Mouse (Mus musculus) spleen, postnatal 10 days (tissue): ENCODE measurements around the gene Zfp128.
"Not testable (repeated sequence)": the region's sequence is repeated elsewhere in the genome, so short reads cannot be mapped to it uniquely, and the experiment has no call there.

Experiments used
- DNase-seq, 2 experiments: peaks; one replicate each; pipeline ENCODE4 v3.0.0; 2021 to 2022; ENCODE audit warnings: low spot score in 2 of 2

Gene Zfp128

DNA sequence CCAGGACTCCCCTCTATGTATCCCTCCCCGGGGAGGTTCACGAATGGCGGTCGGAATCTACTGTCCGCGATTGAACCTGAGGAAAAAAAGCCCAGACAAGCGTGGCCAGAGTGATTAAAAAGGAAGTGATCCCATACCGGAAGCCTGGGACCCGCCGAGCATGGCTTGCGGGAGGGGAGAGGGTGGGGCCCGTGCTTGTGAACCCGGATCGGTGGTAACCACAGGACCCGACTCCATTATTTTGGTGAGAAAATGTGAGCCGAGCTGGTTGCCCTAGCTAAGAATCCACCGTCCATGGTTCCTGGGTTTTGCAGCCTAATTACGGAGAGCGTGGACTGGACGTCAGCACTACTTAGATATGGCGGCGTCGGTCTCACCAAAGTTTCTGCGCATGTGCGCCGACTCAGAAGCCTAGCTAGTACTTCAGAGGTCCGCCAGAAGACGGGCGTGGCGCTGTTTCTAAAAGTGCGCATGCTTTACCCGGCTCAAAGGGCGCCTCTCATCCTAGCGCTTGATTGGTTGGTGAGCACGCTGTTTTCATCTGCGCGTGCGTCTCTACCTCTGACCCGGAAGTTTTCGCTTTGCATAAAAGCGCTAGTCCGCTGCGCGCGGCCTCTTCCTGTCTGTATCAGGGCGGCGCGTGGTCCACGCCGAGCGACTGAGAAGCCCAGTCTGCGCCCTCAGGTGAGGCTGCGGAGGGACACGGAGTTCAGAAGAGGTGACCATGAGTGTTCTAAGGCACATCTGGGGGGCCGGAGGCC lies 40.9 kb downstream of the Zfp128 start, which contains the start of gene Rps5:
Gene Rps5, plus strand, starts transcription at position 586 of the 761 bp plus-strand sequence.
- peak; percentile 94 to 98 for DNase-seq

- DNase-seq = peak in 1 of 2 experiments; percentile 16
These were observed 41.8 kb downstream of the Zfp128 start for GRCm38 (mm10) chr7:12922729-12923128.

- no peak for DNase-seq
These were observed 45.3 kb downstream of the Zfp128 start for GRCm38 (mm10) chr7:12926316-12926715.

DNA sequence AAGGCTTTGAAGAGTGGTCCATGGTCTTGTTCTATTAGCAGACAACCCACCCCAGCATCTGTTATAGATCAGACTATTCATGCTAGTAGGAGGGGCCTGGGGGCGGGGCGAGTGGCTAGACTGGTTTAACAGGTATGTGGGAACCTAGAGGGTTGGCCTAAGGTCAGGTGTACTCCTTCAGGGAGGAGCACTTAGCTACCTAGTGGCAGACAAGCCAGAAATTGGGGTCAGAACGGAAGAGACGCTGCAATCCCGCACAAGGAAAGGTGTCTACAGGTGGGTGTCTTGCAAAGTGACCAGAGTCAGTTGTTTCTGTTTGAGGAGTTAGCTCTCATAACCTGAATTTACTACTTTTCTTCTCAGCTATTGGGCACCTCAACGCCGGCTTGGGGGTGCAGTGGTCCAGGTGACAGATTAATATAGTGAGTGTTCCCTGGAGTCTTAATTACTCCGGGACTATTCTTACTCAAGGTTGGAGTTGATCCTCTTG lies 46.3 kb downstream of the Zfp128 start, which contains the start of gene Rnf225:
Gene Rnf225, plus strand, starts transcription at position 226 of the 490 bp plus-strand sequence.
- peak in 1 of 2 experiments; percentile 18 for DNase-seq

DNA sequence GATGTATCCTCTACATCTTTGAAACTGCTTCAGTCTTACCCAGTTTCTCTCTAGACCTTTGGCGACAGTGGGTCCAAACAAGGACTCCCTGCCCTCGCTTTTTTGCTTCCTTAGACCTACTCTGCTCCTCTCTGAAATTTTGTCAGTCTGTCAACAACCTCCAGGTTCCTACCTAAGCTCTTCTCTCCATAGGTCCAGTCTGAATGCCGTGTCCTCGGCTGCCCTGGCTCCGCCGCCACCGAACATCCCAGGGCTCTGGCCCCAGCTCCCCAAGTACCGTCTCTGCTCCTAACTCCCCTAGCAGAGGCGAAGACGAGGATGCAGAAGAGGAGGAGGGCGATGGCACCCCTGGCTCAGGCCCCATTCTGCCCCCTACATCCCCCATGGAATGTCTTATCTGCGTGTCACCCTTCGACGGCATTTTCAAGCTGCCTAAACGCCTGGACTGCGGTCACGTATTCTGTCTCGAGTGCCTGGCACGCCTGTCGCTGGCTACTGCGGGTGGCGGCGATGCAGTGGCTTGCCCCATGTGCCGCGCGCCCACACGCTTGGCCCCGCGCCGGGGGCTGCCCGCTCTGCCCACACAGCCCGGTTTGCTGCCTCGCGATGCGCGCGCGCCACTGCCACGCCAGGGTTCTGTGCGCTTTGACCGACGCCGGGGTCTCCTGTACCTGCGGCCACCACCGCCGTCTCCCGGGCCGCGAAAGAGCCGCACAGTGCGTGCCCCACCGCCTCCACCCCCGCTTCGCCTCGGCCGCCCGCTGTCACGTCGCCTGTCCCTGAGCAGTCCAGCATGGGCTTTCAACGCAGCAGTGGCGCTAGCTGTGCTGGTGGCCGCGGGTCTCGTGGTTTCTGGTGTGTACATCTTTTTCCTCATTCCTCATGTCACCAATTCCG lies 47.0 kb downstream of the Zfp128 start:
- peak in 1 of 2 experiments; percentile 25 for DNase-seq

GRCm38 (mm10) chr7:12933615-12934140 lies 52.7 kb downstream of the Zfp128 start:
- no peak for DNase-seq

- no peak for DNase-seq
These were observed 53.8 kb downstream of the Zfp128 start for GRCm38 (mm10) chr7:12934808-12935207.

DNA sequence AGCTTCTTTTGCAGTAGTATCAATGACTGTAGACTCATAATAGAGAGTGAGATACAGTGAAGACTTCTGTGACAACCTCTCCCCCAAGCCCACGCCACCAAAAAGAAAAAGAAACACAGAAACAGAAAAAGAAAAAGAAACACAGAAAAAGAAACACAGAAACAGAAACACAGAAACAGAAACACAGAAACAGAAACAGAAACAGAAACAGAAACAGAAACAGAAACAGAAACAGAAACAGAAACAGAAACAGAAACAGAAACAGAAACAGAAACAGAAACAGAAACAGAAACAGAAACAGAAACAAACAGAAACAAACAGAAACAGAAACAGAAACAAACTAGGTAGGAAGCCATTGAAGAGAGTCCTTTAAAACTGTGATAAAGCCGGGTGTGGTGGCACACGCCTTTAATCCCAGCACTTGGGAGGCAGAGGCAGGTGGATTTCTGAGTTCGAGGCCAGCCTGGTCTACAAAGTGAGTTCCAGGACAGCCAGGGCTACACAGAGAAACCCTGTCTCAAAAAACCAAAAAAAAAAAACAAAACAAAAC lies 56.4 kb downstream of the Zfp128 start:
- not testable (repeated sequence) for DNase-seq

GRCm38 (mm10) chr7:12940599-12940998 lies 59.6 kb downstream of the Zfp128 start:
- no peak for DNase-seq
